Mouse (Mus musculus): ENCODE data around the gene Skap1.

Skap1 gene

DNA sequence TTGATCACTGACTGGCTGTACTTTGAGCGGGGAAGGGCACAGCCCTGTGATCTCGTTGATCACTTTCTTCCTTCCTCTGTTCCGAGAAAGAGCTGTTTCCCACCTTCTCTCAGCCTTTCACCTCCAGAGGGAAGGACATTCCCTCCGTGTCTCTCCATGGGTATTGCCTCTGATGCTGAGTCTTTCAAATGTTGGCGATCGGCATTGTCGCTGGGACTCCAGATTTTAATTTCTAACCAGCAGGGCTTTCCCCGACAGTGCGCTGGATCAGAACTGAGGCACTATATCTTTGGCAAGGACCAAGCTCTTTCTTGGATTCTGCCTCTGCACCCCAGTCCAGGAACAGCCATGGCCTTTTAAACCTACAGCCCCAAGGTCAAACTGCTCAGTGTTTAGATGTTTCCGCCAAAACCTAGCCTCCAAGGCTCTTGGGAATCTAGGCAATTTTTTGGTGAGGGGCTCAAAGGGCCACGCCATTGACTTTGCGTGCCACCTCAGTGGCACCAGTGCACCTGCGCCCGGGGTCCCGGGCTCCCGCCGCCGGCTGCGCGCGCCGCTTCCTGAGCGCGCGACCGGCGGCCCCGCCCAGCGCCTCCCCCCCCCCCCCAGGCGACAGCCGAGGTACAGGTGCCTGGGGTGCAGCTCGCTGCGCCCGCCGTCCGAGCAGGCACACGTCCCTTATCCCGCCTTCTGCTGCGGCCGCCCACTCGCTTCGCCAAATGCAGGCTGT, at the start of gene Skap1:
Gene Skap1 (plus strand): TSS at position 608 of the 730 bp plus-strand sequence.
- DNase-seq (ENCODE audit: low spot score in 2 of 2) = peak; percentile 16 to 32

DNA sequence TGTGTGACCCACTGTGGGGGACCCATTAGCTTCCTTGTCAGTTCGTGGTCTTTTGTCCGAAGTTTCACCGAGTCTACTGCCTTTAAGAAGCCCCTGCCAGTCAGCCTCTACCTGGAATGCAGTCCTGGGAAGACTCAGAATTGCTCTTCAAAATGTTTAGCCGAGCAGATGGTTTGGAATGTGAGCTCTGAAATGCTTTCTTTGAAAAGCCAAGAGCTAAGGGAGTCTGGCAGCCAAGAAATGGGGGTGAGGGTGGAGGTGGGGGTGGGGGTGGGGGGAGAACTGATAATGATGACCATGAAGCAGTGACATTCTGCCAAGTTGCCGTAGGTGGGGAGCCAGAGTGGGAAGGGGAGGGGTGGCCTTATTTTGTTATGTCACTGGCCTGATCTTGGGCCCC, 43.3 kb upstream of the Skap1 start:
- DNase-seq (ENCODE audit: low spot score in 2 of 2) = no peak

DNA sequence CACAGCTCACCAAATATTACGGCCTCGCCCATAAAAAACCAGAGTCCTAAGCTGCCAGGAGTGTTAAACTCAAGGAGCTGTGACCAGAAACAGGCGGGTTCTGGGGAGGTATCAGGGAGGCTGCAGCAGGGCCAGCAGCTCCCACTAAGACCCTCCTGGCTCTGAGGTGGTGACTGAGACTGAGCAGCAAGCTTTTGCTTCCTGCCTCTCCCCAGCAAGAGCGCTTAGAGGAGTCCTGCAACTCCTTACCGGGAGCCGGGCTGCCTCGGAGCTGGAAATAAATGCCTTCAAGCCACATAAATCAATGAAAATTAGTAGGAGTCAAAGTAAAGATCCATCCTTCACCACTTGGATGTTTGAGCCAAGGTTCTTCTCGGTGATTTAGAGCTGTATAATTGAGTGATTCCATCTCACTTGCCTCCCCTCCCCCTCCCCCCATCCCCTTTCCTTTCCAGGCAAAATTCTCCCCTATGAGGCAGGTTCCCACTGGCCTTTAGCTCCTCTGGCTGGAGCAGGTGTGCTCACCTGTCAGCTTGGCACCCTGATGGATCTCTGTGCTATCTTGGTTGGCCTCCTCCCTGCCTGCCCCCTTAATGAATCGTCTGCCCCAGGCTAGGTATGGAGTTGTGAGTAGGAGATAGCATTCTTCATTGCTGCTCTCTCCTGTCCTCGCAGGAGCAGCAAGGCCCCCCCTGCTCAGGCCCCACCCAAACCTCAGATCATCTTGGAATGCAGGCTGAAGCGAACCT, 42.7 kb upstream of the Skap1 start:
- no peak for DNase-seq (ENCODE audit: low spot score in 2 of 2)

DNA sequence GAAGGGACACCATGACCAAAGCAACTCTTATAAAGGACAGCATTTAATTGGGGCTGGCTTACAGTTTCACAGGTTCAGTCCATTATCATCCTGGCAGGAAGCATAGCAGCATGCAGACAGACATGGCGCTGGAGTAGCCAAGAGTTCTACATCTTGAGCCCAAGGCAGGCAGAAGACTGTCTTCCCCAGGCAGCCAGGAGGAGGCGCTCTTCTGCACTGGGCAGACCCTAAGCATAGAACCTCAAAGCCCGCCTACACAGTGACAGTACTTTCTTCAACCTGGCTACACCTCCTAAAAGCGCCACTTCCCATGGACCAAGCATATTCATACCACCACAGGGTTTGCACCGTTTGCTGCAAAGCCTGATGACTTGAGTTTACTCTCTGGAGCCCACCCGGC, 39.2 kb upstream of the Skap1 start:
- DNase-seq (ENCODE audit: low spot score in 2 of 2) = no peak

DNA sequence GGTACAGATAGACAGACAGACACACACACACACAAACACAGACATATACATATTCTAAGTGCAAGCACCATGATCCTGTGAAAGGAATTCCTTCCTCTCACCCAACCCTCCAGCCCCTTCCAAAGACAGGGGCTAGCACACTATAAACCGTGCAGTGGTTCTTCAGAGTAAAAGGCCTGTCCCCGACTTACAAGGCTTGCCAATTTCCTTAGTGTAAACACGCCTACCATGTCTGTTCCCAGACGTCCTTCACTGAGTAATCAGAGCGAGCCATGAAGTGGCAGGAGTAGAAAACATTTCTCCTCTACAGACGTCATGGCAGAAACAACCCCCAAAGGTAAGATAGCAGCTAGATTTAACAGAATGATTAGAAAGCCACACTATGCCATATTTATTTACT, 38.2 kb upstream of the Skap1 start:
- no peak for DNase-seq (ENCODE audit: low spot score in 2 of 2)

GRCm38 (mm10) chr11:96426805-96427204, 37.6 kb upstream of the Skap1 start:
- DNase-seq (ENCODE audit: low spot score in 2 of 2) = no peak

- DNase-seq (ENCODE audit: low spot score in 2 of 2) = no peak
These were observed 35.3 kb upstream of the Skap1 start for GRCm38 (mm10) chr11:96429062-96429461.

GRCm38 (mm10) chr11:96429891-96430290, 34.5 kb upstream of the Skap1 start:
- DNase-seq (ENCODE audit: low spot score in 2 of 2) = no peak

- DNase-seq (ENCODE audit: low spot score in 2 of 2) = no peak
These were observed 32.5 kb upstream of the Skap1 start for GRCm38 (mm10) chr11:96431871-96432270.

GRCm38 (mm10) chr11:96434888-96435287, 29.5 kb upstream of the Skap1 start:
- no peak for DNase-seq (ENCODE audit: low spot score in 2 of 2)

DNA sequence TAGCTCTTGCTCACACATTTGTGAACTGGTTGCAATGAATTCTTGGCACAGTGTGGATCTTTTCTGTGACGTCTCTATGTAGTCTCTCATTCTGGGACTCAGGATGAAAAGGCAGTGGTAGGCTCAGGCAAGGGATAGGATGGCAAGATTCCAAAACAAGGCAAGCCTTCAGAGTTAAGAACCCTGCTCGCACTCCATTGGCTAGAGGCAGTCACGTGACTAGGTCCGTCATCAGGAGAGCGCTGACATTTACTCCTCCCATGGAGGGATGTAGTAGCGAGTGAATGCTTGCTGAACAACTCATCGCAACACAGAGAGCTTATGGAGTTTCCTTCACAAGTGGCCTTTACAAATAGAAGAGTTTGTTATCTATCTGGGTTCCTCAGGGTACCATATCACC, 27.9 kb upstream of the Skap1 start:
- no peak for DNase-seq (ENCODE audit: low spot score in 2 of 2)

DNA sequence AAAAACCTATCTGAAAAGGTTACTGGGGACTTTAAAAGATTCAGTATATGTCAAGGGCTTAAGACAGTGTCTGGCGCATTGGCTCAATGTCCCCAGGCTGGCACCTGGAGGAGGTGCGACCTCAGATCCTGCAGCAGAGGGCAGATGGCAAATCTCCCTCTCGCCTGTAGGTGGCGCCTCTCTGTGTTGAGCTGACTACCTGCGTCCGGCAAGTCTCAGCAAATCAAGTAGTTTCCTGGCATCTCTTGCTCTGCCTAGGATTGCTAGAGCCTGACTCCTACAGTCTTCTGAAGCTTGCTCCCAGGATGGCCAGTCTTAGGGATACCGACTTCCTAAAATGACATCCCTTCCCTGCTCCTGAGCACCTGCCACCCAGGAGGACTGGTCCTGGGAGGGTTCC, 25.6 kb upstream of the Skap1 start:
- peak; percentile 73 to 83 for DNase-seq (ENCODE audit: low spot score in 2 of 2)

GRCm38 (mm10) chr11:96441546-96442185, 22.7 kb upstream of the Skap1 start:
- peak; percentile 66 to 80 for DNase-seq (ENCODE audit: low spot score in 2 of 2)

GRCm38 (mm10) chr11:96442468-96442867, 21.9 kb upstream of the Skap1 start:
- no peak for DNase-seq (ENCODE audit: low spot score in 2 of 2)

DNA sequence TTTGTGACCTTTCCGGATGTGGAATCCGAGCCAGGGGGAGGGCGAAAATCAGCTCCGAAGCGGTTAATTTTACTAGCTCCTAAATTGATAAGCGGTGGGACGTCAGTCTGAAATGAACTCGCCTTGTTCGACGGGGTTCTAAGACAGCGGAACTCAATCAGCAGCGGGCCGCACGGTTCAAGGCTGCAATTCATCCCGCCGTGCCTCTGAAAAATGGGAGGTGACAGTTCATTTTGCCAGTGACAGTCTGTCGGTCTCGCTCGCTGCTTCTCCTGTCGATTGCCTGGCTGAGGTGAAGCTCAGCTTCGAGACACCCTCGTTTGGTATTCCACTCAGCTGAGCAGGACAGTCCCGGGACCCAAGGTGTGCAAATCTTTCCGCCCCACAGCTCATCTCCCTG, 16.5 kb upstream of the Skap1 start:
- DNase-seq (ENCODE audit: low spot score in 2 of 2) = no peak

GRCm38 (mm10) chr11:96455111-96455510, 9.3 kb upstream of the Skap1 start:
- DNase-seq (ENCODE audit: low spot score in 2 of 2) = peak; percentile 48 to 65

DNA sequence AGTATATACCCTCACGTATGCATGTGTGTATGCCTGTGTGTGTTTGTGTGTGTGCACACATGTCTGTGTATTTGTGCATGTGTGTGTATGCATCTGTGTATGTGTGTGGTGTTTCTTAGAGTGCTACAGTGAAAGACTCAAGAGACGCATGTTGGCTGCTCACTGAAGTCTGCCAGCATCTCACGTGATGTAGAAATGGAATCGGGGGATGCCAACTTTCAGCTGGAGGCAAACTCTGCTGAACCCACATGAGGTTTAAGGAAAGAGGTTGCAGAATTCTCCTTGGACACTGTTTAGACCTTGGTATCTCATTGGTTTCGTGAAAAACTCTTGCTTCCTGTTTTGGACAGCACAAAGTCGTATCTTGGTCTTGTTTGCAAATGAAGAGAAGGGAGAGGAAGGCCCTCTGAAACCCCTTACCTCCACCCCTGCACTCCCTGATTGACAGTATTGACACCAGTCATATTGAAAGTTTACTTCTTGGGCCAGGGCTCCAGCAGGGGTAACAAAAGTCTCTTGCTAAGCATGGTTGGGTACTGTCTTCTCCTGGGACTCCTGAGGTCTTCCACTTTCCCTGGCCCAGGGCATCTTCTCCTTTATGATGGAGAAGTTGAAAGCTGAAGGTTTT, 8.6 kb upstream of the Skap1 start:
- DNase-seq (ENCODE audit: low spot score in 2 of 2) = no peak

DNA sequence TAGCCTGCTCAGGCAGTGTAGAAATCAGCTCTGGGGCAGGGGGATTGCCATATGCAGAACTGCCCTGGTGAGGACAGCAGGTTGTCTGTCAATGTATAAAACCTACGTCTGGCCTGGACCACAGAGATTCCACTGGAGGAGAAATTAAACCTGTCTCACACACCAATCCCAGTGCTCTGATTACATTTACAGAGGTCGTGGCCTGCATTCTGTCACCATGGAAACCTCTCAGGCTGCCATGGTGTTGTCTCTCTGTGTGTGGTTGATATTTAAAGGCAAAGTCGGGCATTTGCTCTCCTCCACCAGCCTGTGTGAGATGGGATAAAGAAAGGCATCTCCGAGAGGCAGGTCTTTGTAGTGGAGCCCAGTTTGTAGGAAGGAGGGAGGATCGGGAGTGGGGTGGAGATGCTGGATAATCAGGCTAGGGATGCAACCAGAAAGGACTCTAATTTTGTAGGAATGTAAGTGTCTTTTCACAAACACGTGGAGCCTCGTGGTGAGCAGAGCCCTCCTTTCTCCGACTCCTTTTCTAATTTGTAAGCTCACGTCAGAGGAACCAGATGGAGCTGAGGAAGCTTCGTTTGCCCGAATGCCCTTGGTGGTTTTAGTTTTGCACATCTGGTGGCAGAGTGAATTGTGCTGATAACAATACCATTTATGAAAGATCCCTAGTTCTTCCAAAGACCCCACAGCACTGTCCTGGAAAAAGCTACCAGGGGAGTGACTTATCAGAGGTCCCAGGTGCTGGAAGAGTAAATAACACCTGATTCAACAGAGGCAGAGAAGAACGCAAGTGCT, 7.7 kb upstream of the Skap1 start:
- DNase-seq (ENCODE audit: low spot score in 2 of 2) = peak in 1 of 2 experiments; percentile 31

DNA sequence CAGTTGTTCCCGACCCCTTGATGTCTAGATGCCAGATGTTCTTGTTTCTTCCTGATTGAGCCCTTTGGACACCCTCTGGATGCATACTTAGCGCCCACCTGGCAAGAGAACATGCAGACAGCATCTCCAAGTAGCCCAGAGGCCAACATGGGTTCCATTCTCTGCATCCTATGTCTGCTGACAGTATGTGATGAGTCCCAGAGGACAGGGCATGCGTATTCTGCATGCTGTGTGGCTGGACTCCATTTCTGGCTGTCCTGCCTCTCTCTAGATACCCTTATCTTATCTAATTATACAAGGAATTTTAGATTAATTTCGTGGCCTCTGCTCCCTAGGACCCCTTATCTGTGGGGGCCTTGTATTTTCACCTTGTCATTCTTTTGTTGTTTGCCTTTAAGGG, 2.6 kb upstream of the Skap1 start:
- DNase-seq (ENCODE audit: low spot score in 2 of 2) = no peak

DNA sequence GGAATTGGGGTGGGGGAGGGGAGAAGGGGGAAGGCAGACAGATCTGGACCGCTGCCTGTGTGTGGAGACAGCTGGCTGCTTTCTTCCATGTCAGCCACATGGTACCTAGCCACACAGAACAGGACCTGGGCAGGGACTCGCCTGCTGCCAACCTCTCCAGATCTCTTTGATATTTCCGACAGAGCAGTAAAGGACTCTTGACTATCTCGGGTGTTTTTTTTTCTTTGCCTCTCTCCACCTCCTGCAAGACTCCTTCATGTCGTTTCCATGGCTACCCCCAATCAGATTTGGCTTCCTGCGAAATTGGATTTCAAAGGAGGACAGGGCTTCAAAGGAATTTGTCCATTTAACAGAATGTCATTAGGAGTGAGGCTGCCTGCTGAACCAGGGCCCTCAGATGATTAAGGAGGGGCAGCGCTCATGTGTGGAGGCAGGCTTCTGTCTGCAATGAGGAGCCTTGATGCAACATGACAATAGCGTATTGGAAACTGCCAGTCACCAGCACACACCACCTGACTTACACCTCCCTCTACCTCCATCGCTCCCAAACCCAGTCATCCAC, 2.1 kb upstream of the Skap1 start:
- DNase-seq (ENCODE audit: low spot score in 2 of 2) = no peak

DNA sequence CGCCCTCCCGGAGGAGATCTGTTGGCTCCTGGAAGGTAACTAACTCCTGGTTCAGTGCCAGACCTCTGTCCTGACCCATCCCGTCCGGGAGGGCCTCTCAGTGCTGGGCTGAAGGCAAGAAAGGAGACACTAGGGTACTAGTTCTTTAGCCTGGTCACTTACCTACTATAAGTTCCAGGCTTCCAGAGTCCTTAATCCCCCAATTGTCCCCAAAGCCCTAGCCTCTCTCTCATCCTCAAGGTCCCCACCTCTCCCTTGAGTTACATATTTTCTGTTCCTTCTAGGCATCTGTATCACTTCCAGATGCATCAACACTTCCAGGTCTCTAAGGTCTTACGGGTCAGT, 295 bp downstream of the Skap1 start:
- no peak for DNase-seq (ENCODE audit: low spot score in 2 of 2)
